Mouse (Mus musculus): ENCODE measurements around the gene Nrp2. TPM values are rescaled to one million over a fixed set of nuclear protein-coding genes. Genes with fewer than 3 reads are reported as not detected.

The Nrp2 gene
- total RNA-seq, 2 experiments from 2014 or later: 58.8 to 66.3 TPM

GRCm38 (mm10) chr1:62860788-62861187, 157.7 kb downstream of the Nrp2 start:
- peak; percentile 40 to 58 for DNase-seq

Data from layer of hippocampus, postnatal 36 days (tissue).